Mouse (Mus musculus) ES-Bruce4 (cell line): Measurements from ENCODE around the gene Rfc5. TPM values are rescaled to one million over a fixed set of nuclear protein-coding genes. Genes with fewer than 3 reads are reported as not detected.

Source experiments
- H3K27ac ChIP-seq: 2 replicates; pipeline ENCODE4 v1.5.1; 2012; ENCODE audit warnings: low read length, inconsistent platforms; ENCODE audit not compliant: insufficient read depth
- H3K27me3 ChIP-seq: 2 replicates; pipeline ENCODE4 v1.6.1; 2012; ENCODE audit warnings: mild to moderate bottlenecking, low read length, inconsistent platforms; ENCODE audit not compliant: control insufficient read depth, poor library complexity, insufficient read depth, severe bottlenecking
- H3K36me3 ChIP-seq: 2 replicates; pipeline ENCODE4 v1.6.1; 2012; ENCODE audit warnings: inconsistent platforms, mild to moderate bottlenecking, low read length, moderate library complexity; ENCODE audit not compliant: control insufficient read depth, poor library complexity, insufficient read depth, severe bottlenecking
- H3K4me1 ChIP-seq: one replicate; pipeline ENCODE4 v1.8.1; 2011; ENCODE audit warnings: low read length; ENCODE audit not compliant: control insufficient read depth, insufficient read depth
- H3K4me3 ChIP-seq: 2 replicates; pipeline ENCODE4 v1.5.1; 2011; ENCODE audit warnings: low read depth, mild to moderate bottlenecking, low read length
- H3K9ac ChIP-seq: 2 replicates; pipeline ENCODE4 v1.6.1; 2012; ENCODE audit warnings: low read depth, mild to moderate bottlenecking, inconsistent platforms; ENCODE audit not compliant: poor library complexity, severe bottlenecking
- H3K9me3 ChIP-seq: replicated peaks from 2 replicates; pipeline ENCODE4 v1.6.1; 2012; ENCODE audit warnings: mild to moderate bottlenecking, low read length, inconsistent platforms; ENCODE audit not compliant: control insufficient read depth, poor library complexity, insufficient read depth, severe bottlenecking
- CTCF ChIP-seq: IDR thresholded peaks from one replicate; pipeline ENCODE4 v1.8.1; 2011; ENCODE audit warnings: low read depth, low read length
- EP300 ChIP-seq: IDR thresholded peaks from 2 replicates; pipeline ENCODE4 v1.6.1; 2011; ENCODE audit warnings: low read depth, low read length; ENCODE audit not compliant: insufficient read depth
- POLR2A ChIP-seq: IDR thresholded peaks from one replicate; pipeline ENCODE4 v1.8.1; 2011; ENCODE audit warnings: low read length; ENCODE audit not compliant: insufficient read depth
- polyA plus RNA-seq: library from polyadenylated mRNA; stranded (reverse); fragments of >200 nt; gene quantifications from 2 replicates; pipeline ENCODE4 v1.2.4, GENCODE M21; 2011; ENCODE audit warnings: low read depth; ENCODE audit not compliant: missing spikeins, insufficient read depth, insufficient read length

The Rfc5 gene
- polyA plus RNA-seq, 1 experiment, result 158 TPM

DNA sequence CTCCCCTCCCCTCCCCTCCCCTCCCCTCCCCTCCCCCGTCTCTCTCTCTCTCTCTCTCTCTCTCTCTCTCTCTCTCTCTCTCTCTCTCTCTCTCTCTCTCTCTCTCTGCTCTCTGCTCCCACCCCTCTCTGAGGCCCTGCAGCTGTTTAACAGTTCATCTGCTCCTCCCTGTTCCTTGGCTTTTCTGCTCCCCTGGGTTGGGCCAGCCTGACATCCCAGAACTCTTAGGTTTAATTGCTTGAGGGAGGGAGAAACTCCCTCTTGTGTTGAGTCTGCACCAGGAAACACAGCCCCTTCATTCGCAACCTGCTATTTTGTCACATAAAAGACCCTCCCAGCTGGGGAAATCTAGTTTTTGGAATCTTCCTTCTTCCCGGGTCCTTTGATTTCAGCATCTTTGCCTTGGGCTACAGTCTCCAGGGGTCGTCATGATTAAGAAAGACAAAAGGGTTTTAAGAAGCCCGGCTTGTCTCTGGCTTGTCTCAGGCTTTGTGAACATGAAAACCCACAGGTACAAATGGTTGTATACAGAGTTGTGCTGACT is 9.2 kb upstream of the Rfc5 start:
- Histone ChIP-seq H3K9ac (peak overlapping the region; percentile 49), H3K4me1 (peaks cover 9% of the 10 kb centered on the region), H3K36me3 (no peaks in the 10 kb centered on the region), H3K9me3 (peaks cover 13% of the 10 kb centered on the region), H3K27ac (peak overlapping the region; percentile 96), H3K4me3 (peak overlapping the region; percentile 28), H3K27me3 (no peaks in the 10 kb centered on the region)
- peak; percentile 62; the same call in 1 of the 2 replicates for TF ChIP-seq EP300
- TF ChIP-seq POLR2A, result no peak
- no peak for TF ChIP-seq CTCF

DNA sequence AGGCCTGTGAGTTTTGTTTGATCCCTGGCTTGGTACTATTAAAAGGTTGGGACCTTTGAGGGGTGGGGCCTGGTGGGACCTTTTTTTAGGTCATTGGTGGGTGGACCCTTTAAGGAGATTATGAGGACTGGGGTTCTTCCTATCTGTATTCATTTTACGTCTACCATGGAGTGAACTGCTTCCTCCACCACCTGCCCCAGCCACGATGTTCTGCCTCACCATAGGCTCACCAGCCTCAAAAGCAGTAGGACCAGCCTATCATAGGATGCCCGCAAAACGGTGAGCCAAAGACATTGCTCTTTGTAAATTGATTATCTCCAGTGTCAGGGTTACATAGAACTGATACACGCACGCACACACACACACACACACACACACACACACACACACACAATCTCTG is 8.5 kb upstream of the Rfc5 start:
- peaks cover 9% of the 10 kb centered on the region for H3K4me1 ChIP-seq
- peak overlapping the region; percentile 95 for H3K27ac ChIP-seq
- H3K36me3 ChIP-seq, result no peaks in the 10 kb centered on the region
- no peak for TF ChIP-seq EP300
- TF ChIP-seq POLR2A, result no peak
- TF ChIP-seq CTCF, result no peak
- H3K9ac ChIP-seq, result peak overlapping the region; percentile 49
- H3K9me3 ChIP-seq, result peaks cover 20% of the 10 kb centered on the region
- peak overlapping the region; percentile 38 for H3K4me3 ChIP-seq
- H3K27me3 ChIP-seq, result no peaks in the 10 kb centered on the region

DNA sequence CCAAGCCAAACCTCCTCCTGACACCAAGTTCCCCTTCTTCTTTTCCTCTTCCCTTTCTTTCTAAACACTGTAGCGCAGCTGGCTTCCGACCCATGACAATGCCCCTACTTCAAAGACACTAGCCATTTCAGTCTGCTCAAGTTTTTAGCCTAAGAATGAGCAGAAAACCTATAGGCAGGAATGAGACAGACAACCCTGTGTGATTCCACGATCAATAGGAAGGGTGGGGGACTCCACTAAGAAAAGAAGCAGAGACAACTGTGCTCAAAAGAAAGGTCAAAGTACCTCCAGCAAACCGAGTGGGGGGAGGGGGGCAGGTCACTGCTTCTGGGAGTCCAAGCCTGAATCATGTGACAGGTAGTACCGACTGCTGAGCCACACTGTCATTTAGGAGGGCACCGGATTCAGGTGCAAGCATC is 7.8 kb upstream of the Rfc5 start:
- H3K4me1 ChIP-seq, result peaks cover 9% of the 10 kb centered on the region
- peak overlapping the region; percentile 95 for H3K27ac ChIP-seq
- peaks cover 28% of the 10 kb centered on the region for H3K9me3 ChIP-seq
- H3K9ac ChIP-seq, result peak overlapping the region; percentile 49; the same call in 1 of the 2 replicates
- H3K4me3 ChIP-seq, result no peak overlapping the region
- H3K27me3 ChIP-seq, result no peaks in the 10 kb centered on the region
- peak; percentile 97 for TF ChIP-seq EP300
- TF ChIP-seq POLR2A, result no peak
- no peak for TF ChIP-seq CTCF
- no peaks in the 10 kb centered on the region for H3K36me3 ChIP-seq

DNA sequence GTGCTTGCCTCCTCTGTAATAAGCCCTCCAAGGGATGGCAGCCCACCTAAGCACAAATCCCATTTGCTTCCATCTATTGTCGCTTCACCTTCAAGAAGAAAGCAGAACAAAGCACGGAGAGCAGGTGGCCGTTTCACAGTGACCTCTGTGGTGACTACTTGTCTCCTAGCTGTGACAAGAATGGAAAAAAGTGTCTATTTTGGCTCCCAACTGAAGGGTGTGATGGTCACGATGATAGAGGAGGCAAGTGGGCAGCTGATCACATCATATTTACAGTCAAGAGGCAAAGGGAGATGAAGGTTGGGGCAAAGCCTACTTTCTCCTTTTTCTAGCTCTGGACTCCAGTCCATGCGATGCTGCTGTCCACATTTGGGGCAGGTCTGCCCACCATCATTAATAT is 7.0 kb upstream of the Rfc5 start:
- Histone ChIP-seq H3K4me3 (no peak overlapping the region), H3K27ac (peak overlapping the region; percentile 95), H3K27me3 (no peaks in the 10 kb centered on the region), H3K9me3 (peaks cover 35% of the 10 kb centered on the region), H3K4me1 (peaks cover 9% of the 10 kb centered on the region), H3K9ac (no peak overlapping the region), H3K36me3 (no peaks in the 10 kb centered on the region)
- TF ChIP-seq CTCF, result no peak
- TF ChIP-seq POLR2A, result no peak
- no peak for TF ChIP-seq EP300

DNA sequence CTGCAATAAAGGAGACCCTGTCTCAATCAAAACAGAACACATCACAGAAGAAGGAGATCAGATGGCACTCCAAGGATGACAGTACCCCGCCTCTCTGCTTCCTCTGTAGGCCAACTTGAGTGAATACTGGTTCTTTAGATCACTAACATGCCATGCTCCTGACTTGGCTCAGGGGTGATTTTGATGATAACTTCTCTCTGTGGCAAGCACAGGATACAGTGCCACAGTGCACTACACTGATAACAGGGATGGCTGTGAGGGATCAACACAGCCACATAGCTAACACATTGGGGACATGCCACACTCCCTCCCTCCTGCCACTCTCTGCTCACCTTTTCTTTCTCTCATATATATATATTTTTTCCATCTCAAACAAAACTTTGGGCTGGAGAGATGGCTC is 2.0 kb upstream of the Rfc5 start:
- H3K36me3 ChIP-seq, result peaks cover 16% of the 10 kb centered on the region
- H3K9ac ChIP-seq, result no peak overlapping the region
- H3K4me1 ChIP-seq, result peaks cover 4% of the 10 kb centered on the region
- no peak overlapping the region for H3K27ac ChIP-seq
- peaks cover 36% of the 10 kb centered on the region for H3K9me3 ChIP-seq
- no peak overlapping the region for H3K4me3 ChIP-seq
- no peak for TF ChIP-seq CTCF
- no peak for TF ChIP-seq POLR2A
- TF ChIP-seq EP300, result no peak
- no peaks in the 10 kb centered on the region for H3K27me3 ChIP-seq

DNA sequence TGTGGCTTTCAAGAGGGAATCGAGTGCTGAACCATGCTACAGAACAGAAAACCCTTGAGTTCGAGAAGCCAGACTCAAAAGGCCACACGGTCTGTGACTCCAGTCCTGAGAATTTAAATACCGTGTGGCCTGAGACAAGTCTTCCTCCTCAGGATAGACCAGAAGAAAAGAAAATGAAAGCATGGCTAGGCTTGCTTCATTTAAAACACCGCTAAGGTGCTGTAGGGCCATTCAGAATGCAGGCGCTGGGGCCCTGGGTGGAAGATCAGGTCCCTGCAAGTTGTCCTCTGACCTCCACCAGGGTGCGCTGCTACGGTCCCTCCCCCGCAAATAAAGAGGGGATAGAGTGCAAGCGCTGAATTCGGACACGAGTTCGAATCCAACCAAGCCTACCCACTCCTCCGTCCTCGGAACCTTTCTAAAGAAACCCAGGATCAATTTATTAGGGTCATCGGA is 523 bp downstream of the Rfc5 start:
- peaks cover 40% of the 10 kb centered on the region for H3K36me3 ChIP-seq
- no peak for TF ChIP-seq EP300
- TF ChIP-seq POLR2A, result no peak
- peak; percentile 68 for TF ChIP-seq CTCF

More for the DNA sequence above, 523 bp downstream of the Rfc5 start:
- Histone ChIP-seq H3K9ac (peak overlapping the region; percentile 89), H3K4me3 (peak overlapping the region; percentile 96), H3K9me3 (peaks cover 25% of the 10 kb centered on the region), H3K27ac (peak overlapping the region; percentile 34), H3K27me3 (no peaks in the 10 kb centered on the region), H3K4me1 (no peaks in the 10 kb centered on the region)
